Mouse (Mus musculus) thymus, postnatal 36 days (tissue): ENCODE data around the gene Gm21974.
"Not testable (repeated sequence)": the region's sequence is repeated elsewhere in the genome, so short reads cannot be mapped to it uniquely, and the experiment has no call there.

ENCODE experiments used
- DNase-seq, 2 experiments: peaks; one replicate each; pipeline ENCODE4 v3.0.0; 2022; ENCODE audit warnings: mixed read lengths in 2 of 2

Gene Gm21974

GRCm38 (mm10) chr7:127895442-127895841 is at the start of gene Gm21974, which contains the start of gene Vkorc1:
Gene Gm21974 (minus strand): TSS chr7:127895454.
Gene Vkorc1 (minus strand): TSS chr7:127895617.
- peak; percentile 88 to 91 for DNase-seq

GRCm38 (mm10) chr7:127944614-127945013 is 49.4 kb upstream of the Gm21974 start:
- no peak for DNase-seq

GRCm38 (mm10) chr7:127942097-127942496 is 46.8 kb upstream of the Gm21974 start:
- not testable (repeated sequence) for DNase-seq

GRCm38 (mm10) chr7:127936216-127936884 is 41.1 kb upstream of the Gm21974 start:
- DNase-seq: no peak

GRCm38 (mm10) chr7:127935748-127936159 is 40.5 kb upstream of the Gm21974 start:
- no peak for DNase-seq

- peak; percentile 95 for DNase-seq
Observed at GRCm38 (mm10) chr7:127935028-127935722, 39.9 kb upstream of the Gm21974 start.

GRCm38 (mm10) chr7:127934075-127934474 is 38.8 kb upstream of the Gm21974 start:
- DNase-seq: no peak

- no peak for DNase-seq
Observed at GRCm38 (mm10) chr7:127932273-127933031, 37.2 kb upstream of the Gm21974 start.

- DNase-seq: no peak
Observed at GRCm38 (mm10) chr7:127931351-127932135, 36.3 kb upstream of the Gm21974 start.

GRCm38 (mm10) chr7:127930636-127931035 is 35.4 kb upstream of the Gm21974 start:
- no peak for DNase-seq

- DNase-seq: no peak
Observed at GRCm38 (mm10) chr7:127929923-127930322, 34.7 kb upstream of the Gm21974 start, which contains the start of gene Prss8. Gene Prss8 (minus strand): TSS chr7:127930104.

- no peak for DNase-seq
Observed at GRCm38 (mm10) chr7:127928596-127928995, 33.3 kb upstream of the Gm21974 start.

- DNase-seq: no peak
Observed at GRCm38 (mm10) chr7:127927726-127928125, 32.5 kb upstream of the Gm21974 start.

GRCm38 (mm10) chr7:127926846-127927245 is 31.6 kb upstream of the Gm21974 start:
- no peak for DNase-seq

GRCm38 (mm10) chr7:127926066-127926465 is 30.8 kb upstream of the Gm21974 start:
- no peak for DNase-seq

- no peak for DNase-seq
Observed at GRCm38 (mm10) chr7:127925252-127925651, 30.0 kb upstream of the Gm21974 start.

GRCm38 (mm10) chr7:127923714-127924113 is 28.5 kb upstream of the Gm21974 start:
- no peak for DNase-seq

GRCm38 (mm10) chr7:127922451-127923275 is 27.4 kb upstream of the Gm21974 start:
- no peak for DNase-seq

GRCm38 (mm10) chr7:127921516-127921915 is 26.3 kb upstream of the Gm21974 start:
- peak in 1 of 2 experiments; percentile 24 for DNase-seq

GRCm38 (mm10) chr7:127919290-127919689 is 24.0 kb upstream of the Gm21974 start:
- no peak for DNase-seq

GRCm38 (mm10) chr7:127918203-127918602 is 22.9 kb upstream of the Gm21974 start:
- peak; percentile 68 to 71 for DNase-seq

- no peak for DNase-seq
Observed at GRCm38 (mm10) chr7:127915293-127915692, 20.0 kb upstream of the Gm21974 start.
